Mouse (Mus musculus) B cell, adult 67 days (primary cell): ENCODE data around the gene Fancm. TPM values are rescaled to one million over a fixed set of nuclear protein-coding genes. Genes with fewer than 3 reads are reported as not detected.

ENCODE experiments used
- total RNA-seq, 2 experiments: library from RNA; stranded (reverse); gene quantifications; 4 replicates each; pipeline ENCODE4 v1.2.4; 2023

Gene Fancm
- total RNA-seq: 10 to 100 TPM; 27.7 to 28.7 TPM

GRCm38 (mm10) chr12:65075085-65075732 is at the start of gene Fancm:
TSS of gene Fancm (plus strand) at chr12:65075603.

DNA sequence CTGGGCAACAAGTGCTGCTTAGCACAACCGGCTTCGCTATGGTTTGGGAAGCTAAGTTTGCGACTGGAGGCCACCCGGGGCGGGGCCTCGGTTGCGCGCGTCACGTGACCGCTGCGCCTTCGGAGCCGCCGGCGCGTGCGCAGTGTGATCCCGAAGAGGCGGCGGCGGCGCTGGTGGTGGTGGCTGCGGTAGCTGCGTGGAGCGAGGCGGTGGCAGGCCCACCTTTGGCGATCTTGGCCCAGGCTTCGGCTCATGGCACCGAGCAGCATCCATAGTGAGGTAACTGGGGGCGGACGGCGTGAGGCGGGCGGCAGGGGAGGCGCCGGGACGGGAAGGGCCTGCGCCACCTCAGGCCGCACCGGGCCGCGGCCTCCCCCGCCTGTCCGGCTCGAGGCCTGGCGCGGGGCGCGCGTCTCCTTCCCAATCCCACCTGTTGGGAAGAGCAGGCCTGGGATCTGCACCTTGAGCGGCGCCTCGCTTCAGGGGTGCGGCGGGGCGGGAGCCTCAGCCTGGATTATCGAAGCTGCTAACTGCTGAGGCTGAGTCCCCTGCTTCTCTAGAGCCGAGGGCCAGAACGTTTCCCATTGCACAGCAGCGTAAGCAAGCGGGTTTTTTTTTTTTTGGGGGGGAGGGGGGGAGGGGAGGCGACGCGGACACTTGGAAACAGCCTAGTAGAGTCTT is 39.1 kb upstream of the Fancm start, which contains the start of gene Prpf39:
Gene Prpf39 (plus strand): TSS at position 144 of the 681 bp plus-strand sequence.

DNA sequence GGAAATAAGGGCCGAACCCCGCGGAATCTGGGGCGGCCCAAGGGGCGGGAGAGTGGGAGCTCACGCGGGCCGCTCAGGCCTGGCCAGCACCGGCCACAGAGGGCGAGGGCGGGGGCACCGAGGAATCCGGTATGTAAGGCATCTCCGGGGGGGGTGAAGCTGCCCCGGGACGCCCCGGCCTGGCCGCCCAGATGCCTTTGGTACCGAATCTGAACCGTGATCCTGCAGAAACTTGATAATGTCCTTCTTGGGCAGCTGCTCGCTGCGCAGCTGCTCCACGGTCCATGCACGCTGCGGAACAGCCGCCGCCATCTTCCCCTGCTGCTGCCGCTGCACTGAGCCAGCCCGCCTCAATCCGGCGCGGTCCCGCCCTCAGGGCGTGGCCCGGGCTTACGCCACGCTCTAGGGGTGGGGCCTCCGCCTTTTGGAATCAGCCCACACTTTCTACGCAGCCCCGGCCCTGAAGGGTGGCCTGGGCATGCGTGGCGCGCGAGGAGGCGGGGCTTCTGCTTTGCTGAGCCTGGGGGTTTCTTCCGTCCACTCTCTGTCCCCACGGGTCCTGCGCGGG is 1.7 kb upstream of the Fancm start, which contains the start of gene Fkbp3:
Gene Fkbp3 (minus strand): TSS at position 397 of the 568 bp plus-strand sequence.

DNA sequence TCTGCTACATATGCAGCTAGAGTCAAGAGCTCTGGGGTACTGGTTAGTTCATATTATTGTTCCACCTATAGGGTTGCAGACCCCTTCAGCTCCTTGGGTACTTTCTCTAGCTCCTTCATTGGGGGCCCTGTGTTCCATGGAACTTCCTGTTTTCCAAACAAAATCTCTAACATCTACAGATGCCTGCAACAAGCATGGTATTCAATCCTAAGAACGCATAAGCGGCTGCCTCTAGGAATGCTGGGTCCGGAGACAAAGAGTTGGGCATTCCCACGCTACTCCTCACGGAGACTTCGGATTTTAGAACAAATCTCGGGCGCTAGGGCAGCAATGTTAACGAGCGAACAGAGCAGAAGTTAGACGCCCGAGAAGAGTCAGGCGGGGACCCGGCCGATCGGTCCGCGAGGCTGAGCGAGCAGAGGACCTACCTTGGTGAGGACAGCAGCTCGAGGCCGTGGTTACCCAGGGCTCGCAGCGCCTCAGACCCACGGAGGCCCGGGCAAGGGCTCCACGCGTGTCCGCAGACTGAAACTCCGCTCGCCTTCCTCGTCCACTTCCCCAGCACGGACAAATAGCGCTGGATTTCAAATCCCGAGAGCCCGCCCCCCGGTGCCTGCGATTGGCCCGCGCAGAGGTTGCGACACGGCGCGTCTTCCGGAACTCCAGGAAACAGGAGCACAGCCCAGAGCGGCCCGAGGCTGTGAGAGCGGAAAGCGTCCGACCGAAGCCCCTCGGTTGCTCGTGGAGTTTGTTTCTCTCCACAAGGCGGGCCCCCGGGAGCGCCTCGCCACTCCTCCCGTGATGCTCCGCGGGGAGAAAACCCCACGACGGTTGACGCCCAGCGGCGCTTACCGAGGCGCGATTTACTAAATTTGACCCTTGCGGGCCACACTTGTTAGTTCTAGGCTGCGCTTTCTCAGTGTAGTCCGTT is 96.9 kb downstream of the Fancm start, which contains the start of gene Mis18bp1:
Gene Mis18bp1 (minus strand): TSS at position 584 of the 931 bp plus-strand sequence.

Other genes starting within 250 kb of the Fancm start
- gene Gm527, start 157.7 kb upstream of the Fancm start, total RNA-seq: 1 to 10 TPM; 6.3 to 8.9 TPM
- gene Klhl28, start 110.1 kb upstream of the Fancm start, total RNA-seq: 10 to 100 TPM; 28.9 to 31.5 TPM
- gene Togaram1, start 109.8 kb upstream of the Fancm start, total RNA-seq: 10 to 100 TPM; 66.0 to 66.8 TPM
- 100 to 1,000 TPM; 153 to 159 TPM for gene Prpf39, start 39.3 kb upstream of the Fancm start, total RNA-seq
- 10 to 100 TPM; 75.9 to 83.7 TPM for gene Fkbp3, start 1.6 kb upstream of the Fancm start, total RNA-seq
- gene Mis18bp1, start 97.0 kb downstream of the Fancm start, total RNA-seq: 1 to 10 TPM; 2.3 to 2.4 TPM
- under 1 TPM in 1 of 2 experiments, not detected in 1; 0.36 TPM for gene Wdr20rt, start 149.9 kb downstream of the Fancm start, total RNA-seq